Mouse (Mus musculus) 3T3-L1 (cell line): ENCODE results near the gene Fut11.

Experiments
- DNase-seq: peaks from one replicate; pipeline ENCODE4 v3.0.0-alpha.2; 2015; ENCODE audit warnings: low read depth, low spot score

Fut11 gene

DNA sequence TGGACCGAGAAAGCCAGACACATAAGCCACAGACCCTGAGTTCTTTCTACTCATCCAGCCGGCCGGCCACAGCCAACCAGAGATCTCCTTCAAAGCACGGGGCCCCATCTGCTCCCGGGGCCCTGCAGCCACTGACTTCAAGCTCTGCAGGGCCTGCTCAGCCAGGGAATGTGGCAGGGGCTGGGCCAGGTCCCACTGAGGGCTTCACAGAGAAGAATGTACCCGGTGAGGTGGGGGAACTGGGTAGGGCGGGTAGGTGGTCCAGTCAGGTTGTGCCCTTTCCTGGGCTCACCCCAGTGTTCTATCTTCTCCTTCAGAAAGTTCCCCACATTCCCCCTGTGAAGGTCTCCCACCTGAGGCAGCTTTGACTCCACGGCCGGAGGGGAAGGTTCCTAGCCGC is 23.7 kb downstream of the Fut11 start:
- DNase-seq = no peak

GRCm38 (mm10) chr14:20719767-20720166 is 25.0 kb downstream of the Fut11 start:
- DNase-seq = no peak

DNA sequence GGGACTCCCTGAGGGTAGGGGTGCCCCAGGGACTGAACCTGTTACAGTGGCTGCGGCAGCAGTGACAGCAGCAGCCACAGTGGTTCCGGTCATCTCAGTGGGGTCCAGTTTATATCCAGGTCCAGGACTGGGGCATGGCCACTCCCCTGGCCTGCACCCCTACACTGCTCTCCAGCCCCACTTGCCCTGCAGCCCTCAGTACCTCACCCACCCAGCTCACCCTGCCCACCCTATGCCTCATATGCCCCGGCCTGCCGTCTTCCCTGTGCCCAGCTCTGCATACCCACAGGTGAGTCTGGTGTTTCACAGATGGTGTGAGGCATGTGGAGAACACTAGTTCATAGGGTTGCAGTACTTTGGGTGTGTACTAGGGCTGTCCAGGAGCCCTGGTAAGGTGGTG is 26.6 kb downstream of the Fut11 start:
- no peak for DNase-seq

- no peak for DNase-seq
Measured at GRCm38 (mm10) chr14:20723006-20723405, 28.2 kb downstream of the Fut11 start.

DNA sequence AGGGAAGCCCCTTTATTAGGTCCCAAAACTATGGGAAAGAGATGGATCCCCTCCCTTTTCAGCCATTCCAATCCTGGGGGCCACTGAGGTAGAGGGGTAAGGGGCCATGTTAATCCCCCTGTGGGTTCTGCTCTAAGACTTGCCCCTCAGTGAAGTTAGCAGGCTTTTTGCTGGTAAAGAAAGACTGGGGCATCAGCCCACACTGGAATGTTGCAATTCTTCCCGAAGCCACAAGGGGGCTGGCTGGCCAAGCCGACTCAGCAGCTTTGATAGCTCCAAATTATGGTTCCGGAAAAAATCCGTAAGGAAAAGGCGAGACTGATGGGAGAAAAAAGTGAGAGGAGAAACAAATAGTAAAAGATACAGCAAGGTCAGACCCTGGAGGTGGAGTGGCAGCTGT is 29.3 kb downstream of the Fut11 start:
- DNase-seq = peak; percentile 69

- DNase-seq = no peak
Measured at GRCm38 (mm10) chr14:20725660-20726339, 31.0 kb downstream of the Fut11 start.

DNA sequence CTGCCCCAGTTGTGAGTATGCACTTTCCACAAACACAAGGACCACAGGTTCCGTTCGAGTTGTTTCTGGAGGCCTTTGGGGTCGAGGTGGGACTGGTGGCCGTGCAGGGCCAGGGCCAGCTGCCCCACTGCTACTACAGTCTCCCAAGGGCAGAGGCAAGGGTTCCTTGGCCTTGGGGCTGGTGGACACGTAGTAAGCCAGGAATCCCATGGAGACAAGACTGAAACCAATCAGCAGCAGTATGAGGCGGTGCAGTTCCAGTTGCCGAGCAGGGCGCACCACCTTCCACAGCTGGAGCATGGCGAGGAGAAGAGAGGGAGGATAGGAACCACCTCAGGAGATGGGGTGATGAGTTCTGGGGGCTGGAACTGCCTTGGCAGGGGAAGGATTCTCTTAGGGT is 35.1 kb downstream of the Fut11 start:
- no peak for DNase-seq

- no peak for DNase-seq
Measured at GRCm38 (mm10) chr14:20730853-20731602, 36.3 kb downstream of the Fut11 start.

DNA sequence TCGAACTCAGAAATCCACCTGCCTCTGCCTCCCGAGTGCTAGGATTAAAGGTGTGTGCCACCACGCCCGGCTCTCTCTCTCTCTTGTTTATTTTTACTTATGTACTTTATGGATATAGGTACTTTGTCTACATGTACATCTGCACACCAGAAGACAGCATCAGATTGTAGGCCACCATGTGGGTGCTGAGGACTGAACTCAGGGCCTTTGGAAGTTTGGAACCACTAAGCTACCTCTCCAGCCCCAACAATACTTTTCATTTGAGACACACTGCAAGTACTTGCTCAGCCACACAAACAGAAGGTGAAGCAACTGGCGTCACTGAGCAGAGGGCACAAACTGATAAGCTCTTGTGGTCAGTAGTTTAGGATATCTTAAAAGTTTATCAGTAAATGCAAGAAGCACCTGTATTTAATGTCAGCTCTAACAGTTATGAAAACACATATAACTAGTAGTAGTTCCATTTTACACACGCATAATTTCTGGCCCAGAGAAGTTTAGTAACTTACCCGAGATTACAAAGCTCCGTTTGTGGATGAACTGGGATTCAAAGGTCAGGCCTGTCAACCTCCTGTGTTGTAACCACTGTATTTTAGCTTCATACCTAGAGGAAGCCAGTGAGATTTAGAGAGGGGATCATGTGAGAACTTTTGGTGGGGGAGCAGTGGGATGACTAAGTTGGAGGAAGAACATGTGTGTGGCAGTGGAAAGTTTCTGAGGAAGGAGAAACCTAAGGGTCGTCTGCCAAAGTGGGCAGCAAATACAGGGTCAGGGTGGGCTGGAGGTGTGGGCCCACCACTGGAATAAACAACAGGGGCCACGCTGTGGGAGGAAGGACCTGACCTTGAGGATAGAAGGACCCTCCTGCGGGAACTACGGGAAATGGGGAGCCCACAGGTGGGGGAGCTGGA is 38.5 kb downstream of the Fut11 start:
- DNase-seq = peak; percentile 42

DNA sequence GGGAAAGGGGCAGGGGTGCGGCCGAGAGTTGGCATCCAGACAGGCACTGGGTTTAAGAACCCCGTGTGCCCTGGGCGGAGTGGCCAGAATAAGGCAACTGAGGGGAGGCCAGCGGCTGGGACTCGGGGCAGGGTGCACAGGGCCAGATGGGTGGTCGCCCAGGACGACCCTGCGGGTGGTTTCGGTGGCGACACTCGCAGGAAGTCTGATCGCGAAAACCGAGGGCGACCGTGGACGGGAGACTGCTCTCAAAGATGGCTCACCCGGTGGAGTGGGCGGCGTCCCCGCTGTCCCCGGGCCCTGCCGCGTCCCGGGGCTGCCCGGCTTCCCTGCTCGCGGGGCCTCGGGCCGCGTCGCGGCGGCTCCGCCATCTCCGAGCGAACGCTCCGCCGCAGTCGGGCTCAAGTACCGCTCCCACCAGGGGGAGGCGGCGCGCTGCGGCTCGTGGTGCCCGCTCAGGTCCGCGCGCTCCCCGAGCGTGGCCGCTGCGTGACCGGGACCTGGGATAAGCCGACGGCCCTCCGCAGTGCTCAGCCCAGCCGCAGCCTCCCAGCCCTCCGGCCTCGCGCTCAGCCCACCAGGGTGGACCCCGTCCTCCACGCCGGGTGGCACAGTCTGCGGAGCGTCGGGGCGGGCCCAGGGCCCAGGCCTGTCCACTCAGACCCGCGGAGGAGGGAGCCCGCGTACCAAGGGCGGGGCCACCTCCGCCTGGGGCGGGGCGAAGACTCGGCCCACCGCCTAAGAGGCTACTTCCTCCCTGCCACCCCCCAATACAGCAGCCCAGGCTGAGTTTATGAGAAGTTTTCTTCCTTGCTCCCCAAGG is 39.4 kb downstream of the Fut11 start, which contains the start of gene Ndst2:
Ndst2 (minus strand) TSS at position 611 of the 823 bp plus-strand sequence.
- peak; percentile 73 for DNase-seq

DNA sequence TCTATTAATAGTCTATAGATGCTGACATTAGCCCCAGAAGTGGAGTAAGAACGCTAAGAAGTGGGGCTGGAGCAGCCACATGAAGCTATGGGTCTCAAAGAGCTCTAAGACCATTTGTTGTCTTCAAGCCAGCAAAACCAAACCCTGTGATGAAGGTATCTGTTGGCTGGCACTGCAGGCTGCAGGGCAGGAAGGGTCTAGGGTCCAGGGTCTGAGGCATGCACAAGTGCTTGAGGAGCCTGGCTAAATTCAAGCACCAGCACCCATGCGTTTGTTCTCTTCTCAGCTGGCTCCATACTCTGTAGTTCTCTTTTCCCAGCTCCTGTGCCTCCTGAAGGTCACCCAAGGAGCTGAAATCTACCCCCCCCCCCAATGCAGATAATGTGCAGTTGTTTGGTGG is 40.3 kb downstream of the Fut11 start:
- no peak for DNase-seq

- DNase-seq = no peak
Measured at GRCm38 (mm10) chr14:20735892-20736390, 41.2 kb downstream of the Fut11 start.

- DNase-seq = peak; percentile 54
Measured at GRCm38 (mm10) chr14:20737306-20737705, 42.5 kb downstream of the Fut11 start.

DNA sequence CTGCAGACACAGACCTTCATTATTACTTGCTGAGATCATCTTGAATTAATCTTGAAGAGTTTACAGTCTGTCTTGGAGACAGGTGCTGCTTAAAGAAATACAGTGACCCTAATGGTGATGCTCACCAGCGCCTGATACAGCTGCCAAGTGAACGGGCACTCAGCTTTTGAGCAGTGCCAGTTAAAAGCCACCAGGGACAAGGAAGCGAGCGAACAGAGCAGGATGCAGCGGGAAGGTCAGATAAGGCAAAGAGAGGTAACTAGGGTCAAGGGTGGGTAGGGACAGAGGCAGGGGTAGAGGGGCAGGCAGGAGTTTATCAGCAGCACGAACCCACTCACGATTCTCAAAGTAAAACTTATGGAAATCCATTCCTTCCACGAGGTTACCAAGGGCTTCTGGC is 43.7 kb downstream of the Fut11 start:
- no peak for DNase-seq

DNA sequence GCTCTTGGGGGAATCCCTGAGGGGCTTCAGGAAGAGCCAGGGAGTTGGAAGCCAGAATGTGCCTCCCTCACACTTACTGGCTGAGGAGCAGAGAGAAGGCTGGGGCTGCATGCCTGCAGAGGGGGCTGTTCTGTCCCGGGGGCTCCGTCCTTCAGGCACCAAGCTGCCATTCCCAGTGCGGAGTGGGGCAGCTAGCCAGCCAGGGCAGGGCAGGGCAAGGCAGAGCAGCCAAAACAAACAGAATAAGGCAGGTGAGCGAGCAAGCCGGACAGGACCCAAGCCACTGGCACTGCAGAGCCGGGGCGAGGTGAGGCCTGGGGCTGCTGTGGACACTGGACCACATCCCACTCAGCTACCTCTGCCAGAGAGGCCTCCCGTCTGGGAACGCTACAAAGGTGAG is 46.5 kb downstream of the Fut11 start:
- DNase-seq = no peak

GRCm38 (mm10) chr14:20743614-20744013 is 48.8 kb downstream of the Fut11 start:
- no peak for DNase-seq

DNA sequence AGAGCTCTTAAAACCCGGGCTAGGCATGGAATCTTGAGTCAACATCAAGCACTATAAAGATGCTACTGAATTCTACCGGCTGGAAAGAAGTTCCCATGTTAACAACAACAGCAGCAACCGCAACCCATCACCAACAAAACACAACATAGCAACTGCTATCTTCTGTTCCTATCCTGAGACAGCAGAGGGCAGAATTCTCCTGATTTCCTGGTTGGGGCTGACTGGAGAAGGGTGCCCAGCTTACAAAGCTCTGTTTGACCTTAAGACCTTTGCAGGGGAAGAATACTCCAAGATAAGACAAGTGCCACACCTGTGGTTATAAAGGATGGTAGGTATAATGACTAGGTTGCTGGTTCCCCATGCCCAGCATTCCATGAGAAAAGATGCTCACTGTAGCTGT is 52.2 kb downstream of the Fut11 start:
- DNase-seq = peak; percentile 14

- DNase-seq = no peak
Measured at GRCm38 (mm10) chr14:20748388-20748787, 53.6 kb downstream of the Fut11 start.

- DNase-seq = no peak
Measured at GRCm38 (mm10) chr14:20749494-20750051, 54.8 kb downstream of the Fut11 start.

GRCm38 (mm10) chr14:20750503-20750902 is 55.7 kb downstream of the Fut11 start:
- no peak for DNase-seq
